Mouse (Mus musculus) heart, adult 11 months (tissue): ENCODE measurements around the gene Cacng6.

Experiments used
- DNase-seq: peaks from one replicate; pipeline ENCODE4 v3.0.0; 2022

The Cacng6 gene

DNA sequence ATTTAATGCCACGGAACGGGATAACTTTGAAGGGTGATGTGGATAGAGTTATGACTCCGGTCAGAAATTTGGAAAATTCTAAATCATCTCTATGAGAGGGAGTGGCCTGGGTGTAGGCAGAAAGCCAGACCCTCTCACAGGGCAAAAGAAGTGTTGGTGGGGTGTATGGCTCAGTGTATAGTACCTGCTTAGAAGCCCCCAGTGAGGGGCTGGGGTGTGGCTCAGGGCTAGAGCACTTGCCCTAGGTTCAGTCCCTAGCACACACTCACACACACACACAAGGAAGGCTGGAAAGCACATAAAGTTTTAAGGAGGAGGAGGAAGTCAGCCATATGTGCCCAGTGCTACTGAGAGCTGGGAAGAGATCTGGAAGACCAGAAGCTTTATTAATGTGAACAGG, 2.7 kb upstream of the Cacng6 start:
- DNase-seq = no peak

DNA sequence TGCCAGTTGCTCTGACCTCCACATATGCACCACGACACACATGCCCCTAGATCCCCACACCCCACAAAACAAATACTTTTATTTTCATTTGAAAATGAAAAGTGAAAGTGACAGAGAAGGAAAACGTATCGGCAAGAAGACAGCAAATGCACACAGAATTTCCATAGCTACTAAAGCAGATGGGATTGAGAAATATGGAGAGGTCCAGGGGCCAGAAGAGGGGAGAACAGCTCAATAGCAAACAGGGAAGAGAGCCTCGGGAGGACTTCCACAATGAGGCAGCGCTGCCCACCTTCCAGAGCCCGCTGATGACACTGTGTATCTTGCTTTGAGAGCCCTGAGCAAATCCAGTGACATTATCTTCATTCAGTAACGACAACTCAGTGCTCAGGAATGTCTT, 1.9 kb upstream of the Cacng6 start:
- DNase-seq = no peak

DNA sequence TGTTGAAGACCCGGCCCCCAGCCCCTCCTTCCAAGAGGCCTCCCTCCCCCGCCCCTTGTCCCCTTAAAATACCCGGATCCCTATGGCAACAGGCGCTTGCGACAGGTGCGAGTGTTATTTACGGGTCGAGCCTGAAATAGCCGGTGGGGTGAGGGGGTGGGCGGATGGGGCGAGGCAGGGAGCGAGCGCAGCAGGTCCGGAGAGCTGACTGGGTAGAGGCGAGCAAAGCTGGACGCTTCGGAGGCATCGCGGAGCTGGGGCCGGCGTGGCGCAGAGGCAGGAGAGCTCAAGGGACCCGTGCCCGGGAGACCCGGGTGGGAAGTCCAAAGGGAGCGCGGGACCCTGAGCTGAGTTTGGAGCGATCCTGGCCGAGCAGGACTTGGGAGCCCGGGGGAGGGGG, 565 bp upstream of the Cacng6 start:
- DNase-seq = no peak

- DNase-seq = no peak
Measured at GRCm38 (mm10) chr7:3425141-3425540, 1.1 kb downstream of the Cacng6 start.

GRCm38 (mm10) chr7:3430161-3430560, 6.2 kb downstream of the Cacng6 start:
- DNase-seq = no peak

DNA sequence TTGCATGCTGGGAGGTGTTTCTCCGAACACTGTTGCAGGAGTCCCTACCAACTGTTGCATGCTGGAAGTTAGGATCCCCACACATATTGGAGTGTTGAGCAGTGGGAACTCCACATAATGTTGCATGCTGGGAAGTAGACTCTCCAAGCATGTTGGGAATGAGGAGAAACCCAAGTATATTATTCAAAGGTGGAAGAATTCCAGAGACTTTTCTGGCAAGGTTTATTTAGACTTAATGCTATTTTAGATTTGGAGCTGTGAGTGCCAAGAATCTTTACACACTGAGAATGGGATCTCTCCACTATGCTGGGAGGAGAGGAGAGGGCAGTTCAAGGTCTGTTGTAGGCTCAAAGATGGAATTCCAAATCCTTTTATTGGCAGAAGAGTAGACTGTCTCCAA, 8.1 kb downstream of the Cacng6 start:
- no peak for DNase-seq

GRCm38 (mm10) chr7:3437941-3438340, 13.9 kb downstream of the Cacng6 start:
- no peak for DNase-seq

DNA sequence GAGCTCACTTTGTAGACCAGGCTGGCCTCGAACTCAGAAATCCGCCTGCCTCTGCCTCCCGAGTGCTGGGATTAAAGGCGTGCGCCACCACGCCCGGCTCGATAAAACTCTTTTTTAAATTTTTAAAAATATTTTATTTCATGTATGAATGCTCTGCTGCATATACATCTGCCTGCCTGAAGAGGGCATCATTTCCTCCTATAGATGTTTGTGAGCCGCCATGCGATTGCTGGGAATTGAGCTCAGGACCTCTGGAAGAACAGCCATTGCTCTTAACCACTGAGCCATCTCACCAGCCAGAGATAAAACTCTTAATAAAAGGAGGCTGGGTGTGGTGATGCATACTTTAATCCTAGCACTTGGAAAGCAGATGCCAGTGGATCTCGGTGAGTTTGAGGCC, 16.0 kb downstream of the Cacng6 start:
- no peak for DNase-seq

DNA sequence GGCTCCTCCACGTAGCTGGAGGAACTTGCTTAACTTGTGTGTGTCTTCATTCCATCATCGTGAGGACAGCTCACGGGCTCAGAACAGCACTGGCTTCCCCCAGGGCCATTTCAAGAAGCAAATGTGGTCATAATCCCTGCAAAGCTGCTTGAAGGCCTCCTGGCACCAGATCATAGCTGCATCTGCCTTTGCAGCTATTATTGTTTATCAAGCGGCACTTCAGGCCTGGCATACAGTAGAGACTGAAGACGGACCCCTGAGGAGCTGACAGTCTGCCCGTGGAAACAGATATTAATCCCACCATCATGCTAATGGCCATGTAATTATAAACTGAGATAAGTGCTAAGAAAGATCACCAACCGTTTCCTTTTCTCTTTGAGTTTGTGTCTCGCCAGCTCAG, 16.5 kb downstream of the Cacng6 start:
- no peak for DNase-seq

- no peak for DNase-seq
Measured at GRCm38 (mm10) chr7:3442476-3443062, 18.6 kb downstream of the Cacng6 start.

DNA sequence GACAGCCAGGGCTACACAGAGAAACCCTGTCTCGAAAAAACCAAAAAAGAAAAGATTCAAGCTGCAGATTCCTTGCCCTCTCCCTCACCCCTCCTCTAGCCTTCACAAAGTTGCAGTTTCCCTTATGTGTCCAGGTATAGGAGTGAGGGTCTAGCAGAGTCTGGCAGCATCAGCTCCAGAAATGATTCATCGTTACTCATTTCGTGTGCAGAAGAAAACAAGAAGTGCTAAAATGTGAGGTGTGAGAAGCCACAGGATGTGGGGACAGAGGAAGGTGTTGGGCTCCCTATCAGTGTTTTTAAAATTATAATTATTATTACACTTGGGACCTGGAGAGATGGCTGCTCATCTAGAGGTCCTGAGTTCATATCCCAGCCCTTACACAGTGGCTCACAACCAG, 20.7 kb downstream of the Cacng6 start:
- no peak for DNase-seq

GRCm38 (mm10) chr7:3446584-3446983, 22.6 kb downstream of the Cacng6 start:
- no peak for DNase-seq

- no peak for DNase-seq
Measured at GRCm38 (mm10) chr7:3447026-3447425, 23.0 kb downstream of the Cacng6 start.

DNA sequence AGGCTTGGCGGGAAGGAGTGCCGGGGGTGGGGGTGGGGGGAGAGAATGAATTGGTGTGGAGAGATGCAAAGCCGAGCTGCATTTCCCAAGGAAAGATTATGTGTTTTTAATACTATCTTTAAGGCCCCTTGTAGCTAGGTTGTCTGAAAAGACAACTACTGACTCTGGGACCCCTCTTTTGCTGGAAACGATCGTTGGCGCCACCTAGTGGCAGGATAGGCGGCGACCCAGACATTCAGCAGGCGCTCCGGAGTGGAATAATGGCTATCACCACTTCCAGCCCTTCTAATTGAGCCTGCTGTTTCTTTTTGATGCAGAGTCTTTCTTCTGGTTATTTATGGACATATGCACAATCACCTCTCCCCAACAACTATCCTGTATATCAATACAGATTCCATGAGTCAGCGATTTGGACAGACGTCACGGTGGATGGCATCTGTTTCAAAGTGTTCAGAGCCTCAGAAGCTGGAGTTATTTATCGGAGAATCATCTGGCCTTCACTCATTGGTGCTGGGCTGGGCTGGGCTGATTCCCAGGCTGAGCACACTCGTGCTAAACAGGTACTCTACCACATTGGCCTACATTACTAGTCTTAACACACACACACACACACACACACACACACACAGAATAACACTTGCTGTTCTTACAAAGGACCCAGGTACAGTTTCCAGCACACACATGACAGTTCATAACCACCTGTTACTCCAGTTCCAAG, 24.9 kb downstream of the Cacng6 start:
- DNase-seq = peak; percentile 93

GRCm38 (mm10) chr7:3450671-3451070, 26.7 kb downstream of the Cacng6 start:
- DNase-seq = no peak

DNA sequence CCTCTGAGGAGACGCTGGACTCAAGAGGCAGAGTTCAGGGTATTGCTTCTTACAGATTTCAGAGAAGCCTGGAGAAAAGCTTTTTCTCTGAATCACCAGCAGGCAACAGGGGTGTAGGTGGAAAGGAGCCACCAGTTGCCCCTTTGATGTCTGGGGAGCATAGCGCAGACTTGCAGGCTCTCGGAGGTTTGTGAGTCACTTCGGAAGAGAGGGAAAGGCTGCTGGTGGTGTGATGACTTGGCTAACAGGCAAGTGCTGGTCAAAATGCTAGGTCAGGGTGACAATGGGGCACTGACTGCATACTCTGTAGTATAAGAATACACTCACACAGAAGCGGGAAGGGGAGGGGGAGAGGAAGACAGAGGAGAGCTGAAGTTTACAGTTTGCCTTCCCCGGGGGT, 27.2 kb downstream of the Cacng6 start:
- no peak for DNase-seq

- no peak for DNase-seq
Measured at GRCm38 (mm10) chr7:3452821-3453485, 29.0 kb downstream of the Cacng6 start.

DNA sequence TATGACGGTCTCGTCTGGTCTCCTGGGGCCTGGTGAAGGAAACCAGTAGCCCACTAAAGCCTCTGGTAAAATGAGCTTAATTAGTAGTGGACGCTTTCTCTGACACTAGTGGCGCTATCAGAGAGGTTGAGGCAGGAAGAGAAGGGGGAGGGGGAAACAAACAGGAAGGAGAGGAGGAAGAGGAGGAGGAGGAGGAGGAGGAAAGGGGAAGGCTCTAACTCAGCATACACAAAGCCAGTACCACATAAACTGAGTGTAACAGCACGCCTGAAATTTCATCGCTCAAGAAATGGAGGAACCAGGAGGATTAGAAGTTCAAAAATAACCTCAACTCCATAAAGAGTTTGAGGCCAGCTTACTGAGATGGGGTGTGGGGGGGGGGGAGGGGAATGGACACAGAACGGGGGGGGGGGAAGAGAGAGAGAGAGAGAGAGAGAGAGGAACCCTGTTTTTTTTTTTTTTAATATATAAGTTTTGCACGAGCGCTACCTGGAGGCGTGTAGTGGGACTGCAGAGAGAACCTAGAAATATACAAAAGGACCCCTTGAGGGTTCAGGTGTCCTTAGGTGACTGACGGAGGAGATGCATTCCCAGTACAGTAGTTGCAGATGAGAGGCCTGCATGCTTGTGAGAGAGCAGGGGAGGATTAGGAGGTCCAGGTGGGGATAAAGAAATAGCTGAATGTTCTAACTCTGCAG, 29.6 kb downstream of the Cacng6 start:
- DNase-seq = no peak

GRCm38 (mm10) chr7:3457111-3457840, 33.3 kb downstream of the Cacng6 start:
- DNase-seq = no peak

- no peak for DNase-seq
Measured at GRCm38 (mm10) chr7:3457841-3458217, 33.8 kb downstream of the Cacng6 start.

- DNase-seq = no peak
Measured at GRCm38 (mm10) chr7:3460261-3460660, 36.3 kb downstream of the Cacng6 start.

DNA sequence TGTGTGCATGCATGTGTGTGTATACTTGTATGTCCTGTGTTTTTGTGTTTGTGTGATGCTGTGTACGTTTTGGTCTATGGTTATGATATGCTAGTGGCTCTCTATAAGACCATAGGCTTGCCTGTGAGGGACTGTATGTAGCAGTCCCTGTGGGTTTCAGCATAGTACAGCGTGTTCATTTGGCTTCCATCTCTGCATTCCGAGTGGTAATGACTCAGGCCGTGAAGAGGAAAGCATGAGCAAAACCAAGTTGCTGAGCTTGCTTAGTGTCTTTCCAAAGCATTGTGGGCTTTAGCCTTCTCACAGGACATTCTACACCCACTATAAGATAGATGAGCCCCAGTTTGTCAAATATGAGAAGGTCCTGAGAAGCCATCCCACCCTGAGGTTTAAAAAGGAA, 39.3 kb downstream of the Cacng6 start:
- DNase-seq = peak; percentile 88

- no peak for DNase-seq
Measured at GRCm38 (mm10) chr7:3468614-3469013, 44.6 kb downstream of the Cacng6 start.
